Mouse (Mus musculus): ENCODE data around the gene Prkg1. TPM values are rescaled to one million over a fixed set of nuclear protein-coding genes. Genes with fewer than 3 reads are reported as not detected.

Gene Prkg1
- 100 to 1,000 TPM in 3 of 26 experiments, 10 to 100 TPM in 18, 1 to 10 TPM in 5; 2.6 to 185 (median 27.8) TPM for total RNA-seq (2018; cell fraction: chromatin; rRNA removed)
- 1 to 10 TPM in 22 of 26 experiments, under 1 TPM in 4; 0.37 to 8.6 (median 4.4) TPM for total RNA-seq (2018; cell fraction: cytosol; rRNA removed)
- total RNA-seq (2018; cell fraction: nucleus; rRNA removed), result 100 to 1,000 TPM in 6 of 26 experiments, 10 to 100 TPM in 16, 1 to 10 TPM in 4; 2.5 to 130 (median 32.0) TPM
- polyA plus RNA-seq (2018), result 1.1 to 3.4 TPM (median 2.5 TPM) in 3 replicates

DNA sequence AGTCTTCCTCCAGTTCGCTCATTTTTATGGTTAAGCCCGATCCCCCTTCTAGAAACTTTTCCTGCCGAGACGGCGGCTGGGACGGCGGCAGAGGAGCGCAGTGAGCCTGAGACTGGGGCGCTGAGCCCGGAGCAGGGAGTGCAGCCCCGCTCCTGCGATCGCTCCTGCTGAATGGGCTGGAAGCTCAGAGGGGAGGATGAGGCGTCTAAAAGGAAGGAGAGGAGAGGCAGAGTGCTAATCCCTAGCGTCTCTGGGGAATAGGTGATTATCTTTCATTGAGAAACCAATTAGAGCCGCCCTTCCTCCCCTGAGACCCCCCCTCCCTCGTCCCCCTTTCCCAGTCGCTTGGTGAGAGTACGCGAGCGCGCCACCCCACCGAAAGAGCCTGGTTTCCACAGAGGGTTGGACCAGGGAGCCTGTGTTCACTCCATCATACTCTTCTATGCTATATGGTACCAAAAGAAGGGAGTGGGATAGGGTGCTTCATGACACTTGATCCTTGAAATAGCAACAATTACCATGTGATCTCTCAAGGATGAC is at the start of gene Prkg1:
Gene Prkg1 (minus strand): TSS at position 233 of the 540 bp plus-strand sequence.
- 4% methylated on average over 23 of the region's 23 CpGs for WGBS (ENCODE audit: missing documents)
- H3K36me3 ChIP-seq (ENCODE audit: inconsistent target), result no peaks in the 10 kb centered on the region
- H3K27ac ChIP-seq, result 0 out of 2 replicates have a peak within 1 kb of the TSS, but pooled peaks have one; percentile 36
- H3K4me3 ChIP-seq (ENCODE audit: inconsistent target), result peak within 1 kb of the TSS; percentile 46
- H3K79me2 ChIP-seq (ENCODE audit: inconsistent target), result no peaks in the 10 kb centered on the region

DNA sequence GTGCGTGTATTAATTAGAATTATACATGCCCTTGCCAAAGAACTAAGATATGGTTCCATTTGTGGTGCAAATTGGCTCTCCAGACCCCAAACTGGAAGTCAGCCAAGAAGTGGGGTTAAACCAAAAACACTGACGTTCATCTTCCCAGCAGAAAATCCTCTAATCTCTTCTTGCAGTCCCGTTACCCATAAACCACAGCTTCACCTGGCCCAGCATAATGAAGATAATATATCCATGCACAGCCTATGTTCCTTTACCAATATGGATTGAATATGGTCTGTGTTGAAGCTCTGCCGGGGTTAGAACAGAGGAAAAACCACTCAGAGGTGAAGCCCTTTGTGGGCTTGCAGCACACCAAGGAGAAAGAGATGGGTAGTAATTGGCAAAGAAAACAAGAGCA is 48.3 kb upstream of the Prkg1 start:
- Histone ChIP-seq H3K36me3 (ENCODE audit: inconsistent target) (no peaks in the 10 kb centered on the region), H3K4me3 (ENCODE audit: inconsistent target) (no peak overlapping the region), H3K27ac (no peak overlapping the region), H3K79me2 (ENCODE audit: inconsistent target) (no peaks in the 10 kb centered on the region)
- WGBS (ENCODE audit: missing documents), result 57% methylated on average over 4 of the region's 4 CpGs

DNA sequence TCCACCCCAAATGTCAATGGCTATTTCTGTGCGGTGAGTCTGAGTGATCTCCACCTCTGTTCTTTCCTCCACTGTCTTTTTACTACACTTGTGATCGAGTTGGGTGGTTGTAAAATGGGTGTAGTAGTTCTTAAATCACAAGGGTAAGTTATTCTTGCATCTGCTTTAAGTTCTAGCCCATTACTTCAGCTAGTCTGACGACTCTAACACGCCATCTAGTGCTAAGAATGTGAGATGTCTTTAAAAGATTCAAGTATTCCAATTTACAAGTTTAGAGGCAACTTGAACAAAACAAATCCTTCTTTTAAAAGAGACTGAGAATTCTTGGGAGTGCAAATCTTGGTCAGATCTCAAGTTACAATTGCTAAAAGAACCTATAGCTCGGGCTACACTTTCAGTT is 46.5 kb upstream of the Prkg1 start:
- Histone ChIP-seq H3K79me2 (ENCODE audit: inconsistent target) (no peaks in the 10 kb centered on the region), H3K27ac (no peak overlapping the region), H3K4me3 (ENCODE audit: inconsistent target) (no peak overlapping the region), H3K36me3 (ENCODE audit: inconsistent target) (no peaks in the 10 kb centered on the region)
- WGBS (ENCODE audit: missing documents), result 48% methylated on average over 5 of the region's 5 CpGs

DNA sequence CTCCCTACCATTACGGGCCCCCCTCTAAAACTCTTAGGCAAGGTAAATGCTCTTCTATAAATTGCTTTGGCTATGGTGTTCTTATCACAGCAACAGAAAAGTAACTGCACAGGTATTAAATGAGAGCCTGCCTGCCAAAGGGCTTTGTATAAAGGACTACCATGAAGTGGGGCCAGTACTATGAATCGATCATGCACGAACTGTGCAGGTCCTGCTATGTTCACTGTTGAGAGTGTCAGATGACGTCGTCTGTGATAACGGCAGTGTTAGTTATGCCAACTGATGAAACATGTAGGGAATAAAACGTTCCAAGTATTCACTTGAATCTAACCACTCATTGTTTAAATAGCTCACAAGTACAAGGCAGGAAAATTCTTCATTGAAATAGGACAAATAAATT is 40.6 kb upstream of the Prkg1 start:
- H3K79me2 ChIP-seq (ENCODE audit: inconsistent target), result no peaks in the 10 kb centered on the region
- H3K27ac ChIP-seq, result no peak overlapping the region
- WGBS (ENCODE audit: missing documents), result 93% methylated on average over 7 of the region's 7 CpGs
- no peaks in the 10 kb centered on the region for H3K36me3 ChIP-seq (ENCODE audit: inconsistent target)
- H3K4me3 ChIP-seq (ENCODE audit: inconsistent target), result no peak overlapping the region

DNA sequence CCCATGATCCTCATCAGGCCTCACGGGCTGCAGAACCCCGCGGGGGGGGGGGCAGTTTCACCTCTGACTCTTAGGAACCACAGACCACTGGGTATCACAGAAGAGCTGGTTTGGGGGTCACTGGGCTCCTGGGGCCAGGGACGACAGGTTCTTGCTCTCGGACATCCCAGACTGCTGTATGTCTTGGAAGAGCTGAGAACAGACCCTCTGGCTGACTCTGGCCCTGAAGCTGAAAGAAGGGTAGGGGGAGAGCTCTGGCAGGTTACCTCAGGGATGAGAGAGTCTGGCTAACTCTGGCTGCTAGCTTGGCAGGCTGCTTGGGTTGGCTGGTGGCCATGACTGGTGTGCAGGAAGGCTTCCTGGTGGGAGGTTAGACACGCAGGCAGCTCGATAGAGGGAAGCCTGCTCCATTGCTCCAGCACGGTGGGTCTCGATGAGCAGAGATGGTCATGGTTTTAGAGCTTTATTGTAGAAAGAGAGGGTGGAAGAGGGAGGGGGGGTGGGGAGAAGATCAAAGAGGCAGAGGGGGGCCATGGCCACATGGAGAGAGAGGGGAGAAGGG is 30.7 kb upstream of the Prkg1 start:
- H3K4me3 ChIP-seq (ENCODE audit: inconsistent target), result no peak overlapping the region
- no peaks in the 10 kb centered on the region for H3K79me2 ChIP-seq (ENCODE audit: inconsistent target)
- 83% methylated on average over 8 of the region's 9 CpGs for WGBS (ENCODE audit: missing documents)
- H3K36me3 ChIP-seq (ENCODE audit: inconsistent target), result no peaks in the 10 kb centered on the region
- H3K27ac ChIP-seq, result no peak overlapping the region

DNA sequence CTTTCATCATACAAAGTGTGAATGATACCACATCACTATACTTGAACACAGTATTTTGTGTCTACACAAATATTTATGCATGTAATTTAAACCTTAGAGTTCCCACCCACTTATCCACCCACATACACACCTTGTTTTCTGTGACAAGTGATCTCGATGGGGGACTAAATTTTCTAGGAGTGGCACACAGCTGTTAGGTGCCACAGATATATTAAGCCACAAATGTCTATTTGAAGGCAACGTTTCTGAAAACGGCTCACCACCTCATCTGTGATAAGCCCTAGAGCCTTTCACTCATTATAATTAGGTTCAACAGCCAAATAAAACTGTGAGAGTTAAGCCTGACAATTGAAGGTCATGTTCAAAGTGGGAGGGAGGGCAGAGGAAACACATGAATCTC is 26.9 kb upstream of the Prkg1 start:
- WGBS (ENCODE audit: missing documents), result 49% methylated on average over 3 of the region's 3 CpGs

DNA sequence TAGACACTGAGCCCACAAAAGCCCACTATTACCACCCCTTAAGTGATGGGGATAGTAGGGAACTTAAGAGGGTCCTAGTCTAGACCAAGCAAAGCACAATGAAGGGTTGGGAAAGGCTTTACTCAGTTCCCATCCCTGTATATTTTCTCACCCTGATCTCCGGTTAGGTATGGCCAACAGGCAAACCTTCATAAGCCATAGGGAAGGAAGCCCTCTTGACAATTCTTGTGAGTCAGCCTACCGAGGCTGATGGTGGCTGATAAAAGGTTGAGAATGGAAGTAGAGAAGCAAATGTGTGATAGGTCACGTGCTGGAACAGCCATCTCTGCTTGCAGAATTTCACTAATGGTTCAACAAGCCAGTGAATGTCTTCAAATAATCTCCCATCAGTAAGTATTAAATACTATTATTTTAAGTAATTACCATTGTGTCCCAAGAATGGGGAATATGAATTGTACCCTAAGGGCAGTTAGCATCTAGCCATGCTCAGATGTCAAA is 16.7 kb upstream of the Prkg1 start:
- Histone ChIP-seq H3K4me3 (ENCODE audit: inconsistent target) (no peak overlapping the region), H3K79me2 (ENCODE audit: inconsistent target) (no peaks in the 10 kb centered on the region), H3K27ac (no peak overlapping the region), H3K36me3 (ENCODE audit: inconsistent target) (no peaks in the 10 kb centered on the region)
- WGBS (ENCODE audit: missing documents), result 94% methylated on average over 3 of the region's 3 CpGs

More for the DNA sequence above, 26.9 kb upstream of the Prkg1 start:
- Histone ChIP-seq H3K27ac (no peak overlapping the region), H3K36me3 (ENCODE audit: inconsistent target) (no peaks in the 10 kb centered on the region), H3K4me3 (ENCODE audit: inconsistent target) (no peak overlapping the region), H3K79me2 (ENCODE audit: inconsistent target) (no peaks in the 10 kb centered on the region)

DNA sequence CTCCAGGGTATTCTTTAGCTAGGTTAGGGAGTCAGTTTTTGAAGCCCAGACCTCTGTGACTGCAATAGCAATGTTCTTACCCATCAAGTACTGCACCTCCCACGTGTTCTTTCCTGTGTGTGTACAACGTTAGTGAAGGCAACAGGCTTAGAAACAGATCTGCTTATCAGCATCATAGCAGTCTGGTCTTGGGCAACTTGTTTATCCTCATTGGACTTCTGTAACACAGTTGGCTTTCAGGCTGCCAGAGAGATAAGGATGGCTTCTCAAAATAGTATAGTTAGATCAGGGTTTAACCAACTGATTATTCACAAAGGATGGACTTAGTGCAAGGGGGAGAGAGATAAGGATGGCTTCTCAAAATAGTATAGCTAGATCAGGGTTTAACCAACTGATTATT is 16.2 kb upstream of the Prkg1 start:
- WGBS (ENCODE audit: missing documents), result 26% methylated on average over 2 of the region's 2 CpGs
- H3K27ac ChIP-seq, result no peak overlapping the region

DNA sequence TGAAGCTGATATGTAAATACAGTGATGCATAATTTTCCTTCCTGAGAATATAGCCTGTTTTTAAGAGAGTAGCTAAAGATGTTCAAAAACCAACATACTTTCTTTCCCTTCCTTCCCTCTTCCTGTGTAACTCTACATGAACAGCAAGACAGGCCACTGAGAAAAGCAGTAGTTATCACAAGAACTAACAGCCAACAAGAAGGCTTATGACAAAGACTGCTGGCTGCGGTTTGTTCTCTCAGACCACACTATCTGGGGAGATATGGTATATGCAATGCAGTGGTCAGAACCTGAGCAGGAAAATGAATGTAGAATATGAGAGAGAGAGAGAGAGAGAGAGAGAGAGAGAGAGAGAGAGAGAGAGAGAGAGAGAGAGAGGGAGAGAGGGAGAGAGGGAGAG is 15.4 kb upstream of the Prkg1 start:
- Histone ChIP-seq H3K36me3 (ENCODE audit: inconsistent target) (no peaks in the 10 kb centered on the region), H3K27ac (no peak overlapping the region), H3K79me2 (ENCODE audit: inconsistent target) (no peaks in the 10 kb centered on the region), H3K4me3 (ENCODE audit: inconsistent target) (no peak overlapping the region)
- 100% methylated on average over 1 of the region's 1 CpGs for WGBS (ENCODE audit: missing documents)

More for the DNA sequence above, 16.2 kb upstream of the Prkg1 start:
- Histone ChIP-seq H3K4me3 (ENCODE audit: inconsistent target) (no peak overlapping the region), H3K36me3 (ENCODE audit: inconsistent target) (no peaks in the 10 kb centered on the region), H3K79me2 (ENCODE audit: inconsistent target) (no peaks in the 10 kb centered on the region)

DNA sequence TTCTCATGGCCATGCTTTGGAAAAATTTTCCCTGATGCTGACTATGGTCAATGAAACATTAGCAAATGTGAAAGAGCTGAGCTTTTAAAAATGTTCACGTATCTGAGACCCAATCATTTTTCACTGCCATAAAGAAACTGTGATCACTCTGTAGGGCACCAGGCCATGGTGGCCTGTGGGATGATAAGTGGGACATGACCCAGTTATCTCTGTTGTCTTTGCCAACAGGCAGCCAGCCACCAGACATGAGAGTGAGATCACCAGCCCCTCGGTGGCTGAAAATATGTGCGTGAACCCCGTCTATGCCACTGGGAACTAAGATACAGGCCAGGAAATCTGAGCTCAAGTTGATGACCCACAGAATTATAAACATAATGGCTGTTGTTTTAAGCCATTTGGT is 14.2 kb upstream of the Prkg1 start:
- Histone ChIP-seq H3K79me2 (ENCODE audit: inconsistent target) (no peaks in the 10 kb centered on the region), H3K36me3 (ENCODE audit: inconsistent target) (no peaks in the 10 kb centered on the region), H3K27ac (no peak overlapping the region), H3K4me3 (ENCODE audit: inconsistent target) (no peak overlapping the region)
- WGBS (ENCODE audit: missing documents), result 95% methylated on average over 4 of the region's 4 CpGs

DNA sequence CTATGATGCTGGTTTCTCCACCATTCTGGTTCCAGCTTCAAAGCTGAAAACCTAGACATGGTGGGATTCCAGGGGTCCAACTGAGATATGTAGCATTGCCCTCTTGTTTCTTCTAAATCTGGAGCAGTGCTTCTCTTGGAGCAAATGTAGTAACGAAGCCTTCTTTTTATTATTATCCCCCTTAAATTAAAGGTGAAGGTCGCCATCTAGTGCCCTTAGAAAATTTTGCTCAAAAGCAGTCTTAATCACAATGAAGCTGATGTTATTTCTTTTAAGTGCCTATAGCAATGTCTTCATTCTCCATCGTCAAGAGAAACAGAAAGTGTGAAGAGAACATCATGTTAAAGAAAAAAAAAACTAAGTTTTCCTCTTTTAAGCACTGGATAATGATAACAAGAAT is 2.2 kb upstream of the Prkg1 start:
- H3K36me3 ChIP-seq (ENCODE audit: inconsistent target), result no peaks in the 10 kb centered on the region
- H3K4me3 ChIP-seq (ENCODE audit: inconsistent target), result no peak overlapping the region
- 8% methylated on average over 3 of the region's 3 CpGs for WGBS (ENCODE audit: missing documents)
- no peaks in the 10 kb centered on the region for H3K79me2 ChIP-seq (ENCODE audit: inconsistent target)
- no peak overlapping the region for H3K27ac ChIP-seq

DNA sequence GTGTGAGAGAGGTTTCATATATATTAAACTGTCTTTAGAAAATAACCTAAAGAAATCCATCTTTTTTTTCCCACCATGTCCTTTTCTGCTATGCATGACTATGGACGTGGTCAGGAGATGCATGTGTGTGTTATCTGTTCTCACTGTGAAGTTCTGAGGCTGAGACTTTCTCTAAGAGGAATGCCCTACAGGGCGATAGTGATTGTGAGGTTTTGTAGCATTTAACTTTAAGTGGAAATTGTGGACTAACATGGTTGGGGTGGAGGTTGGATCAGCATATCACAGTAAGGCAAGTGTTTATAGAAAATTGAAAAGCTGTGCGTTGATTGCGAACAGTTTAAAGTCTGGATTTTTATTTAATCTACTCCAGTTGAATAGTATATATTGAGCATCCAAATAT is 618 bp upstream of the Prkg1 start:
- Histone ChIP-seq H3K4me3 (ENCODE audit: inconsistent target) (peak overlapping the region; percentile 46; the same call in 1 of the 2 replicates), H3K27ac (no peak overlapping the region), H3K79me2 (ENCODE audit: inconsistent target) (no peaks in the 10 kb centered on the region), H3K36me3 (ENCODE audit: inconsistent target) (no peaks in the 10 kb centered on the region)
- 76% methylated on average over 4 of the region's 4 CpGs for WGBS (ENCODE audit: missing documents)

DNA sequence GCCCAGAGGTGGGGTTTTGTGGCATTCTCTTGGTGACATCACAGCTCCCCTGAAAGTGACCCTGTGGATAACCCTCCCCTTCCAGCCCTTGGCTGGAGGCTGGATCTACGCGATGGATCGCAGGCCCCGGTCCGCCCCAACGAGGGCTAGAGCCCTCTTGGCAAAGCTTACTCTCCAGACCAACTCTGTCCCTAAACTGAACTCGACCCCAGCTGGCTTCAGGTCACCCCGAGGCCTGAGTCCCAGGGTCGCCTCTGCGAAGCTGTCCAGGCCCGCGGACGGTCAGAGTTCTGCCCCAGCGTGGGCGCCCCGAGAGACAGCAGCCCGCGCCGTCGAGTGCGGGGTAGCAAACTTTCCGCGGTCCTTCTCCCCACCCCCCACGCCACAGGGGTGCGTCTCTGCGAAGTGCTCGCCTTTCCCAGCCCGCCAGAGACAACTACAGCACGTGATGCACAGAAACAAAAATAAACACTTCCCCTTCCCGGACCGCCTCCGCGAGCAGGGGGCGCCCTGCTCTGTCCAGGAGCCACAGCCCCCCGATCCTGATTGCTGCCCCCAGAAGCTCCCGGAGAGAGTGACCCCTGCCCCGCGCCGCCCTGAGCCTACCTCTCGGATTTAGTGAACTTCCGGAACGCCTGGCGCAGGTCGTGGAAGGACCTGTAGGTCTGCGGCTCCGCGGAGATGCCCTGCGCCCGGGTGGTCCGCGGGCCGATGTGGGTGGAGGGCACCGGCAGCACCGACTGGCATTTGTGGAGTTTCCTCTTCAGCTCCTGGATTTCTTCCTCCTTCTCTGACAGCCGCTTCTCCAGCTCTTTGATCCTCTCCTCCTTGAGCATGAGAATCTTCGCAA is 657 bp downstream of the Prkg1 start:
- WGBS (ENCODE audit: missing documents), result 2% methylated on average over 56 of the region's 56 CpGs
- H3K27ac ChIP-seq, result 0 out of 2 replicates have a peak overlapping the region, but pooled peaks have one; percentile 36
- H3K36me3 ChIP-seq (ENCODE audit: inconsistent target), result no peaks in the 10 kb centered on the region
- peak overlapping the region; percentile 46 for H3K4me3 ChIP-seq (ENCODE audit: inconsistent target)
- no peaks in the 10 kb centered on the region for H3K79me2 ChIP-seq (ENCODE audit: inconsistent target)

DNA sequence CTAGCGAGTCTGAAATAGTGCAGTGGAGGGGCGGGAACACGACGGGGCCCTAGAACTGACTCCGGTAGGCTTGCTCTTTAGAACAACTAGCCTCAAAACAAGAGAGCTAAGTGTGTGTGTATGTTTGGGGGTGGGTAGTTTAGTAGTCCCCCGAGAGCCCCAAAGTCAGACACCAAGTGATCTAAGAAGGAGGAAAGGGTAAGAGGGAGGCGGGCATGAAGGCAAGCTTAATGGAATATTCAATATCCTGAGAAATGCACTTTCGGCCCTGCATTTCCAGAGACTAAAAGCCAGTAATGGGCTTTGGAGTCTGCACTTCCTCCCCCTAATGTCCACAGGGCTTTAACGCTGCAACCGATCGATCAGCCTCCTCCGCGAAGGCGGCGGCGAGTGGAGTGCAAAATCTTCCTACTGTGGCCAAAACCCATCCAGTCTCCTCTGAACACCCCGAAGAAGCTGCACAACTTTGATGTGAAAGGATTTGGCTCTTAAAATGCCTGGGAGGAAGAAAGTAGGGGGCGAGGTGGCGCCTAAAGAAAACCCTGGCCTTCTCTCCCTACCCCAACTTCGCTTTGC is 1.5 kb downstream of the Prkg1 start:
- H3K36me3 ChIP-seq (ENCODE audit: inconsistent target), result no peaks in the 10 kb centered on the region
- no peaks in the 10 kb centered on the region for H3K79me2 ChIP-seq (ENCODE audit: inconsistent target)
- 0 out of 2 replicates have a peak overlapping the region, but pooled peaks have one; percentile 36 for H3K27ac ChIP-seq
- WGBS (ENCODE audit: missing documents), result 44% methylated on average over 20 of the region's 20 CpGs
- peak overlapping the region; percentile 46; the same call in 1 of the 2 replicates for H3K4me3 ChIP-seq (ENCODE audit: inconsistent target)
